Mouse (Mus musculus): ENCODE measurements around the gene Fosl2. TPM values are rescaled to one million over a fixed set of nuclear protein-coding genes. Genes with fewer than 3 reads are reported as not detected.
"Not testable (repeated sequence)": the region's sequence is repeated elsewhere in the genome, so short reads cannot be mapped to it uniquely, and the experiment has no call there.

Gene Fosl2
- polyA plus RNA-seq, 1 experiment from 2014 or later = 0.67 TPM

- no peaks in the 10 kb centered on the region for H3K36me3 ChIP-seq (ENCODE audit: control insufficient read depth, insufficient read depth, low read length)
- H3K27ac ChIP-seq (replicated peaks; ENCODE audit: low read depth, low read length) = no peak overlapping the region
- H3K4me3 ChIP-seq (ENCODE audit: low read depth, low read length) = no peak overlapping the region
- WGBS = 78% methylated on average over 4 of the region's 4 CpGs
- no peak overlapping the region for H3K4me2 ChIP-seq (ENCODE audit: low read depth, severe bottlenecking)
- H3K27me3 ChIP-seq (ENCODE audit: control insufficient read depth, insufficient read depth, low read length) = no peaks in the 10 kb centered on the region
- H3K9ac ChIP-seq (ENCODE audit: low read length) = no peak overlapping the region
- H3K9me3 ChIP-seq (ENCODE audit: control insufficient read depth, low read length) = no peaks in the 10 kb centered on the region; the same call in 1 of the 2 replicates
- no peaks in the 10 kb centered on the region for H3K4me1 ChIP-seq (ENCODE audit: control insufficient read depth, insufficient read depth, low read length)
- no peak for DNase-seq (ENCODE audit: low spot score)
- no peak for ATAC-seq (ENCODE audit: insufficient number of reproducible peaks, low FRiP score, low TSS enrichment, low read depth)
Observed at GRCm38 (mm10) chr5:32177737-32178136, 42.1 kb downstream of the Fosl2 start.

- H3K27me3 ChIP-seq (ENCODE audit: control insufficient read depth, insufficient read depth, low read length); H3K9me3 ChIP-seq (ENCODE audit: control insufficient read depth, low read length); ATAC-seq (ENCODE audit: insufficient number of reproducible peaks, low FRiP score, low TSS enrichment, low read depth); H3K4me1 ChIP-seq (ENCODE audit: control insufficient read depth, insufficient read depth, low read length); H3K4me2 ChIP-seq (ENCODE audit: low read depth, severe bottlenecking); H3K36me3 ChIP-seq (ENCODE audit: control insufficient read depth, insufficient read depth, low read length); H3K9ac ChIP-seq (ENCODE audit: low read length); H3K4me3 ChIP-seq (ENCODE audit: low read depth, low read length); DNase-seq (ENCODE audit: low spot score); H3K27ac ChIP-seq (replicated peaks; ENCODE audit: low read depth, low read length): not testable (repeated sequence)
- 80% methylated on average over 5 of the region's 6 CpGs for WGBS
Observed at GRCm38 (mm10) chr5:32178720-32179119, 43.1 kb downstream of the Fosl2 start.

GRCm38 (mm10) chr5:32182885-32183629 is 47.5 kb downstream of the Fosl2 start:
- ATAC-seq (ENCODE audit: insufficient number of reproducible peaks, low FRiP score, low TSS enrichment, low read depth) = no peak
- H3K9me3 ChIP-seq (ENCODE audit: control insufficient read depth, low read length) = no peaks in the 10 kb centered on the region; the same call in 1 of the 2 replicates

GRCm38 (mm10) chr5:32187717-32188116 is 52.1 kb downstream of the Fosl2 start:
- no peak for ATAC-seq (ENCODE audit: insufficient number of reproducible peaks, low FRiP score, low TSS enrichment, low read depth)
- Histone ChIP-seq H3K27me3 (ENCODE audit: control insufficient read depth, insufficient read depth, low read length) (no peaks in the 10 kb centered on the region), H3K36me3 (ENCODE audit: control insufficient read depth, insufficient read depth, low read length) (no peaks in the 10 kb centered on the region), H3K4me1 (ENCODE audit: control insufficient read depth, insufficient read depth, low read length) (no peaks in the 10 kb centered on the region), H3K9me3 (ENCODE audit: control insufficient read depth, low read length) (no peaks in the 10 kb centered on the region), H3K4me3 (ENCODE audit: low read depth, low read length) (no peak overlapping the region), H3K27ac (replicated peaks; ENCODE audit: low read depth, low read length) (no peak overlapping the region), H3K4me2 (ENCODE audit: low read depth, severe bottlenecking) (no peak overlapping the region), H3K9ac (ENCODE audit: low read length) (no peak overlapping the region)
- no peak for DNase-seq (ENCODE audit: low spot score)
- 70% methylated on average over 11 of the region's 11 CpGs for WGBS

More at GRCm38 (mm10) chr5:32182885-32183629, 47.5 kb downstream of the Fosl2 start:
- H3K36me3 ChIP-seq (ENCODE audit: control insufficient read depth, insufficient read depth, low read length) = no peaks in the 10 kb centered on the region
- no peak overlapping the region for H3K27ac ChIP-seq (replicated peaks; ENCODE audit: low read depth, low read length)
- no peaks in the 10 kb centered on the region for H3K4me1 ChIP-seq (ENCODE audit: control insufficient read depth, insufficient read depth, low read length)
- no peak overlapping the region for H3K9ac ChIP-seq (ENCODE audit: low read length)
- 78% methylated on average over 4 of the region's 4 CpGs for WGBS
- DNase-seq (ENCODE audit: low spot score) = no peak
- no peak overlapping the region for H3K4me3 ChIP-seq (ENCODE audit: low read depth, low read length)
- no peaks in the 10 kb centered on the region for H3K27me3 ChIP-seq (ENCODE audit: control insufficient read depth, insufficient read depth, low read length)
- no peak overlapping the region for H3K4me2 ChIP-seq (ENCODE audit: low read depth, severe bottlenecking)

- ATAC-seq (ENCODE audit: insufficient number of reproducible peaks, low FRiP score, low TSS enrichment, low read depth) = no peak
- DNase-seq (ENCODE audit: low spot score) = no peak
- Histone ChIP-seq H3K9me3 (ENCODE audit: control insufficient read depth, low read length) (no peaks in the 10 kb centered on the region), H3K27ac (replicated peaks; ENCODE audit: low read depth, low read length) (no peak overlapping the region), H3K9ac (ENCODE audit: low read length) (no peak overlapping the region), H3K4me3 (ENCODE audit: low read depth, low read length) (no peak overlapping the region), H3K36me3 (ENCODE audit: control insufficient read depth, insufficient read depth, low read length) (no peaks in the 10 kb centered on the region), H3K4me1 (ENCODE audit: control insufficient read depth, insufficient read depth, low read length) (no peaks in the 10 kb centered on the region), H3K4me2 (ENCODE audit: low read depth, severe bottlenecking) (no peak overlapping the region), H3K27me3 (ENCODE audit: control insufficient read depth, insufficient read depth, low read length) (no peaks in the 10 kb centered on the region)
- WGBS = 85% methylated on average over 5 of the region's 5 CpGs
Observed at GRCm38 (mm10) chr5:32191259-32191658, 55.7 kb downstream of the Fosl2 start.

- Histone ChIP-seq H3K36me3 (ENCODE audit: control insufficient read depth, insufficient read depth, low read length) (no peaks in the 10 kb centered on the region), H3K27me3 (ENCODE audit: control insufficient read depth, insufficient read depth, low read length) (no peaks in the 10 kb centered on the region), H3K4me1 (ENCODE audit: control insufficient read depth, insufficient read depth, low read length) (no peaks in the 10 kb centered on the region), H3K27ac (replicated peaks; ENCODE audit: low read depth, low read length) (no peak overlapping the region), H3K4me3 (ENCODE audit: low read depth, low read length) (no peak overlapping the region), H3K4me2 (ENCODE audit: low read depth, severe bottlenecking) (no peak overlapping the region), H3K9me3 (ENCODE audit: control insufficient read depth, low read length) (no peaks in the 10 kb centered on the region), H3K9ac (ENCODE audit: low read length) (no peak overlapping the region)
- whole genome bisulfite sequencing = 87% methylated on average over 16 of the region's 16 CpGs
- no peak for ATAC-seq (ENCODE audit: insufficient number of reproducible peaks, low FRiP score, low TSS enrichment, low read depth)
- no peak for DNase-seq (ENCODE audit: low spot score)
Observed at GRCm38 (mm10) chr5:32192016-32192845, 56.6 kb downstream of the Fosl2 start.

GRCm38 (mm10) chr5:32194236-32194635 is 58.6 kb downstream of the Fosl2 start:
- DNase-seq (ENCODE audit: low spot score) (no peak), ATAC-seq (ENCODE audit: insufficient number of reproducible peaks, low FRiP score, low TSS enrichment, low read depth) (no peak)
- Histone ChIP-seq H3K4me2 (ENCODE audit: low read depth, severe bottlenecking) (no peak overlapping the region), H3K4me1 (ENCODE audit: control insufficient read depth, insufficient read depth, low read length) (no peaks in the 10 kb centered on the region), H3K27ac (replicated peaks; ENCODE audit: low read depth, low read length) (no peak overlapping the region), H3K9me3 (ENCODE audit: control insufficient read depth, low read length) (no peaks in the 10 kb centered on the region), H3K27me3 (ENCODE audit: control insufficient read depth, insufficient read depth, low read length) (no peaks in the 10 kb centered on the region), H3K9ac (ENCODE audit: low read length) (no peak overlapping the region), H3K36me3 (ENCODE audit: control insufficient read depth, insufficient read depth, low read length) (no peaks in the 10 kb centered on the region), H3K4me3 (ENCODE audit: low read depth, low read length) (no peak overlapping the region)
- WGBS = 77% methylated on average over 4 of the region's 4 CpGs

GRCm38 (mm10) chr5:32195857-32196609 is 60.4 kb downstream of the Fosl2 start:
- H3K9ac ChIP-seq (ENCODE audit: low read length) = no peak overlapping the region
- H3K27me3 ChIP-seq (ENCODE audit: control insufficient read depth, insufficient read depth, low read length) = no peaks in the 10 kb centered on the region
- no peak overlapping the region for H3K4me3 ChIP-seq (ENCODE audit: low read depth, low read length)
- DNase-seq (ENCODE audit: low spot score) = no peak
- 70% methylated on average over 12 of the region's 12 CpGs for WGBS
- no peak overlapping the region for H3K4me2 ChIP-seq (ENCODE audit: low read depth, severe bottlenecking)
- H3K36me3 ChIP-seq (ENCODE audit: control insufficient read depth, insufficient read depth, low read length) = no peaks in the 10 kb centered on the region
- ATAC-seq (ENCODE audit: insufficient number of reproducible peaks, low FRiP score, low TSS enrichment, low read depth) = no peak
- no peak overlapping the region for H3K27ac ChIP-seq (replicated peaks; ENCODE audit: low read depth, low read length)
- H3K4me1 ChIP-seq (ENCODE audit: control insufficient read depth, insufficient read depth, low read length) = no peaks in the 10 kb centered on the region
- no peaks in the 10 kb centered on the region for H3K9me3 ChIP-seq (ENCODE audit: control insufficient read depth, low read length)
